Mouse (Mus musculus) bone marrow, adult 2 months (tissue): ENCODE results near the gene Wdr83. TPM values are rescaled to one million over a fixed set of nuclear protein-coding genes. Genes with fewer than 3 reads are reported as not detected.
A peak's percentile ranks its signal among the peaks of the same experiment; 100 is the strongest.
"Not testable (repeated sequence)": the region's sequence is repeated elsewhere in the genome, so short reads cannot be mapped to it uniquely, and the experiment has no call there.

ENCODE experiments used
- H3K27ac ChIP-seq: fragments of 200-500 bp; 2 replicates; pipeline ENCODE4 v1.5.1; 2012; ENCODE audit warnings: low read depth, mild to moderate bottlenecking, control low read depth, inconsistent platforms, low read length; ENCODE audit not compliant: control insufficient read depth, poor library complexity, insufficient read depth
- H3K4me1 ChIP-seq: fragments of 200-500 bp; 2 replicates; pipeline ENCODE4 v1.6.1; 2011; ENCODE audit warnings: low read length; ENCODE audit not compliant: control insufficient read depth, insufficient read depth
- H3K4me3 ChIP-seq: fragments of 200-500 bp; replicated peaks from 2 replicates; pipeline ENCODE3; 2011; ENCODE audit warnings: mild to moderate bottlenecking, low read depth, low read length, control low read depth; ENCODE audit not compliant: control insufficient read depth
- CTCF ChIP-seq: fragments of 200-500 bp; IDR thresholded peaks from 2 replicates; pipeline ENCODE4 v1.5.1; 2011; ENCODE audit warnings: low read length, control low read depth; ENCODE audit not compliant: control insufficient read depth, insufficient read depth
- POLR2A ChIP-seq: fragments of 200-500 bp; IDR thresholded peaks from 2 replicates; pipeline ENCODE4 v1.6.1; 2011; ENCODE audit warnings: low read depth, mild to moderate bottlenecking, control low read depth, low read length, borderline replicate concordance; ENCODE audit not compliant: control insufficient read depth
- WGBS: fragments of 180-500 bp; shearing (Covaris S2); methylation state at CpG from one replicate; pipeline ENCODE4 v1.1.7; 2018; 5-methylcytosine and 5-hydroxymethylcytosine counted together
- polyA plus RNA-seq: library from polyadenylated mRNA; stranded (reverse); fragments of >200 nt; gene quantifications from 2 replicates; pipeline ENCODE4 v1.2.4, GENCODE M21; 2011; ENCODE audit warnings: low replicate concordance; ENCODE audit not compliant: missing spikeins, insufficient read depth, insufficient read length

Gene Wdr83
- polyA plus RNA-seq, 1 experiment = 100 TPM

GRCm38 (mm10) chr8:85084633-85085032 lies 3.5 kb upstream of the Wdr83 start:
- Histone ChIP-seq H3K4me1 (no peaks in the 10 kb centered on the region; the same call in 1 of the 2 replicates), H3K4me3 (peak overlapping the region; percentile 91), H3K27ac (peak overlapping the region; percentile 58; the same call in 1 of the 2 replicates)
- WGBS = 12% methylated on average over 8 of the region's 8 CpGs
- TF ChIP-seq POLR2A = no peak
- no peak for TF ChIP-seq CTCF

DNA sequence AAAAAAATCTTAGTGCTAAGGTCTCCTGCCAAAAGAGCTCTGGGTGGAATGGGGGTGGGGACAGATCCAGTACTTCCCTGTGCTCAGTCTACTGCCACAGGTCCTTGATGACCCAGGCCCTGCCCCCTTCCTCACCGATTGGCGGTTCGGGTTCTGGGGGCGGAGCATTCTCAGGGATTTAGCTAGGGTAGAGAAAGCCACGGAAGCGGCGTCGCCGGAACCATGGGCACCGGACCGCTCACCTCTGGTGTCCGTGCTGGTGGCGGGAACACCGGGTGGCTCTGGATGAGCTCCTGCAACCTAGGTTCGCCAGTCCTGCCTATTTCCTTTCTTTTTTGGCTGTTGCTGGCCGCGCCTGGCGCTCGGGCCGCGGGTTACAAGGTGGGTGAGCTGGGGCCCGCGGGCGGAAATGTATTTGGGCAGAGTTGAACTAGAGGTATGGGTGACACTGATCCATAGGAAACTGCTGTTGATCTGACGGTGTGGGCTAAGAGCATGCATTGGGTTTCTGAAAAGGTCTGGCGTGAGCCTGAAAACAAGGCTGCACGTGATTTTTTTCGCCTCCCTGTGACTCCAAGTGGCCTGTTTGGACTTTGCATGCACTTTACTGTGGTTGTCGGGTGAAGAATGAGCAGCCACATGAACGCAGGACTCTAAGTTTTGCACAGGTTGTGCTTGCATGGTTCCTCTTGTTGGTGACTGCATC lies 2.2 kb upstream of the Wdr83 start, which contains the start of gene Man2b1:
Gene Man2b1 (plus strand): TSS at position 163 of the 706 bp plus-strand sequence.
- TF ChIP-seq CTCF (no peak; the same call in 1 of the 2 replicates), POLR2A (peak; percentile 93)
- peak within 1 kb of the TSS; percentile 82 for H3K27ac ChIP-seq
- no peaks in the 10 kb centered on the region; the same call in 1 of the 2 replicates for H3K4me1 ChIP-seq
- peak within 1 kb of the TSS; percentile 91 for H3K4me3 ChIP-seq
- under 1% methylated on average over 30 of the region's 30 CpGs for WGBS

DNA sequence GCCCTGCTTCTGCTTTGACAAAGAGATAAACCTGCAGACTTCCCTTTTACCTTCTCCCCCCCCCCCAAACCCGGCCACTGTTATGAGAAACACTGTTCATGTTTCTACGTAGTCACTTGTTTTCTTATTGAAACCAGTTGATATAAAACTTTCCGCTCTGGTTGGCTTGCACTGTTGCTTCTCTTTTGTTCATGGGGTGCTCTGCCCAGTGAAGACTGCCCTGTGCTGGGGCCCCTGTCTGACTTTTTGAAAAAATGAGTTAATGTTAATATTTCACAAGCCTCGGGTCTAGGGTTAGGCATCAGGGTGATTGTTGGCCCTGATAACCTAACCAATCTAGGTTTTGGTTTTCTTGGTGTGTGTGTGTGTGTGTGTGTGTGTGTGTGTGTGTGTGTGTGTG lies 1.1 kb upstream of the Wdr83 start:
- 17% methylated on average over 4 of the region's 4 CpGs for WGBS
- not testable (repeated sequence) for H3K4me1 ChIP-seq, H3K4me3 ChIP-seq
- H3K27ac ChIP-seq = peak overlapping the region; percentile 88

DNA sequence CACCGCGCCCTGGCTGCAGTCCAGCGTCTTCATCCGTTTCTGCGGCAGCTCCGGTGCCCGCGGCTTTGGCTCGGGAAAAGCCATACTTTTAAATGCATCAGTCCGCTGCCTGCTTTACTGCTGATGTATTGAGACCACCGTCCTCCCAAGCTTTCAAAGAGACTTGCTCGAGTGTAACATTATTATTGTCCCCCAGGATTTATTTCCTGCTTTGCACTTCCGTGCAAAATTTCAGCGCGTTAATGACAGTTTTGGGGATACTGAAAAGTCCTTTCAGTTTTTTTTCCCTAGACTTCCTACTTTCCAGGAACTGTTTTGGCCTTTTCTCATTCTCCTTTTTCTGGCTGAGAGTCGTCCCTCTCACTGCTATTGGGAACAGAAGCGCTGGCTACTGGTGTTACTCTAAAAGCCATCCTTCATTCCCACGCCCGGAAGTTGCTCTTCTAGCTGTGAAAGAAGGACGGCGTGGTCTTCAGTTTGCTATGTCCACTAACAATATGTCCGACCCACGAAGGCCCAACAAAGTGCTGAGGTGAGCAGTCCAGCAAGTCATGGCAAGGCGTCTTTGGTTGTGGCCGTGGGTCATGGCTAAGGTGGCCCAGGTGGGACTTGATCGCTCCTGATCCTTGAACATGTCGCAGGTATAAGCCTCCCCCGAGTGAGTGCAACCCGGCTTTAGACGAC lies 432 bp downstream of the Wdr83 start, which contains the start of gene Wdr83os:
Gene Wdr83os (plus strand): TSS at position 209 of the 684 bp plus-strand sequence.
- Histone ChIP-seq H3K27ac (peak within 1 kb of the TSS; percentile 88), H3K4me1 (no peaks in the 10 kb centered on the region; the same call in 1 of the 2 replicates), H3K4me3 (peak within 1 kb of the TSS; percentile 94)
- WGBS = under 1% methylated on average over 30 of the region's 30 CpGs
- TF ChIP-seq CTCF = no peak
- no peak for TF ChIP-seq POLR2A

DNA sequence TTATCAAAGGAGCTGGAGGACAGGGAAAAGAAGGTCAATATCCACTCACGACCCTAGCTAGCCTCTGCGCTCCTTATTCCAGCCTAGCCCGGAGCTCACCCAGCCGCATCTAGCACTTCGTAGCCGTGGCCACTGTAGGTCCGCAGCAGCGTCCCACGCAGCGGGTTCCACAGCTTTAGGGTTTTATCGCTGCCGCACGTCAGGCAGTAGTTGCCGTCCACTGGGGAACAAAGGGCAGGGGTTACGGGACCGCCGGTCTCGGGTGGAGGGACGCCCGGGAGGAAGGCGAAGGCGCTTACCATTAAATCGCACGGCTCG lies 933 bp downstream of the Wdr83 start:
- under 1% methylated on average over 25 of the region's 25 CpGs for WGBS
- H3K4me1 ChIP-seq = no peaks in the 10 kb centered on the region; the same call in 1 of the 2 replicates
- peak overlapping the region; percentile 88 for H3K27ac ChIP-seq
- H3K4me3 ChIP-seq = peak overlapping the region; percentile 94
- TF ChIP-seq POLR2A = no peak
- no peak for TF ChIP-seq CTCF

- H3K27ac ChIP-seq = no peak overlapping the region
- 0% methylated on average over 2 of the region's 2 CpGs for WGBS
- H3K4me1 ChIP-seq = no peaks in the 10 kb centered on the region; the same call in 1 of the 2 replicates
- H3K4me3 ChIP-seq = no peak overlapping the region
- TF ChIP-seq POLR2A (no peak), CTCF (peak; percentile 99)
Measured at GRCm38 (mm10) chr8:85076993-85077392, 4.1 kb downstream of the Wdr83 start.

GRCm38 (mm10) chr8:85076001-85076400 lies 5.1 kb downstream of the Wdr83 start:
- H3K4me3 ChIP-seq = no peak overlapping the region
- 81% methylated on average over 9 of the region's 9 CpGs for WGBS
- TF ChIP-seq CTCF (peak; percentile 41; the same call in 1 of the 2 replicates), POLR2A (no peak)
- no peaks in the 10 kb centered on the region; the same call in 1 of the 2 replicates for H3K4me1 ChIP-seq
- no peak overlapping the region for H3K27ac ChIP-seq

- no peak overlapping the region for H3K4me3 ChIP-seq
- no peak for TF ChIP-seq POLR2A
- TF ChIP-seq CTCF = no peak
- no peak overlapping the region for H3K27ac ChIP-seq
- 93% methylated on average over 10 of the region's 10 CpGs for WGBS
- H3K4me1 ChIP-seq = no peaks in the 10 kb centered on the region; the same call in 1 of the 2 replicates
Measured at GRCm38 (mm10) chr8:85074617-85075016, 6.5 kb downstream of the Wdr83 start.

DNA sequence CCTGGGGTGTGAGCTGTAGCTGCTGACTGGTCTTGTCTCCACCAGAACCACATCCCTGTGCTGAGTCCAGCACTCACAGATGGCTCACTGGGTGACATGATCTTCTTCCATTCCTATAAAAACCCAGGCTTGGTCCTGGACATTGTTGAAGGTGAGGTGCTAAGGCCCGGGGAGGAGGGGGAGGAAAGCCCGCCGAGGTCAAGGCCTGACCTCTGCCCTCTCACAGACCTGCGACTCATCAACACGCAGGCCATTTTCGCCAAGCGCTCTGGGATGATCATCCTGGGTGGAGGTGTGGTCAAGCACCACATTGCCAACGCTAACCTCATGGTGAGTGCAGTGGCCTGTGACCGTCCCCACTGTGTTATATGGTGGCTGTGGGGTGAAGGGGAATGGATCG lies 6.9 kb downstream of the Wdr83 start:
- Histone ChIP-seq H3K4me1 (no peaks in the 10 kb centered on the region; the same call in 1 of the 2 replicates), H3K27ac (no peak overlapping the region; the same call in 1 of the 2 replicates), H3K4me3 (no peak overlapping the region)
- WGBS = 91% methylated on average over 10 of the region's 10 CpGs
- TF ChIP-seq CTCF (no peak), POLR2A (no peak)
